Mouse (Mus musculus) adrenal gland, postnatal 25 days (tissue): Measurements from ENCODE around the gene Tmem151a. TPM values are rescaled to one million over a fixed set of nuclear protein-coding genes. Genes with fewer than 3 reads are reported as not detected.
A peak's percentile ranks its signal among the peaks of the same experiment; 100 is the strongest.

Source experiments
- DNase-seq: peaks from one replicate; pipeline ENCODE4 v3.0.0; 2021; ENCODE audit warnings: mixed read lengths
- total RNA-seq: library from RNA; stranded (reverse); gene quantifications from 2 replicates; pipeline ENCODE4 v1.2.3, GENCODE M21; 2021

Gene Tmem151a
- total RNA-seq, 1 experiment from 2014 or later = 1.3 TPM

DNA sequence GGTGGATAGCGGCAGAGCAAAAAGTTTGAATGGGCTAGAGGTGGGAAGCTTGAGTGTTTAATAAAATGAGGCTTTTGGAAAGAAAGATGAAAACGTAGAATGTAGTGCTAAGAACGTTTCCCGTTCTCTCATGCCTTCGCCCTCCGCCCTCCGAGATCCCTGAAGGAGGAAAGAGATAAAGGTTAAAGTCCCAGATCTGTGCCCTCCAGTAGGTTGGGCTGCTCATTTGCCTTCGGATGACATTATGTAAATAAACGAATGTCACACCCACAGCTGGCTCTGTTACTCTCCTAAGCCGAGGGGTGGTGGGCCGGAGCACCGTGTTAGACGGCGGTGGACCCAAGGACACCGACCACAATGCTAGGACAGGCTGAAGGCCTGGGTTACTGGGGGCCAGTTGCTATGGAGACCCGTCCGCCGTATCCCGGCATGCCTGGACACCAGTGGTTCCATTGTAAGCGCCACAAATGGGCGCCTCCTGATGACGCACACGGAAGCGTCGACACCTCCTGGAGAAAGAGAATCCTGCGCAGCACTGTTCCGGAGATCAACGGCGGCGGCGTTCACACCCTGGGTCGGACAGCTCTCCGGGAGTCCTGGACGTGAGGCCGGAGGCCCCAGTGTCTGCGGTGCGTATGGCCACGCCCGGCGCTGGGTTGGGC, 44.3 kb downstream of the Tmem151a start, which contains the start of gene Brms1:
Brms1 (plus strand) TSS at position 493 of the 662 bp plus-strand sequence.
- DNase-seq = peak; percentile 89

DNA sequence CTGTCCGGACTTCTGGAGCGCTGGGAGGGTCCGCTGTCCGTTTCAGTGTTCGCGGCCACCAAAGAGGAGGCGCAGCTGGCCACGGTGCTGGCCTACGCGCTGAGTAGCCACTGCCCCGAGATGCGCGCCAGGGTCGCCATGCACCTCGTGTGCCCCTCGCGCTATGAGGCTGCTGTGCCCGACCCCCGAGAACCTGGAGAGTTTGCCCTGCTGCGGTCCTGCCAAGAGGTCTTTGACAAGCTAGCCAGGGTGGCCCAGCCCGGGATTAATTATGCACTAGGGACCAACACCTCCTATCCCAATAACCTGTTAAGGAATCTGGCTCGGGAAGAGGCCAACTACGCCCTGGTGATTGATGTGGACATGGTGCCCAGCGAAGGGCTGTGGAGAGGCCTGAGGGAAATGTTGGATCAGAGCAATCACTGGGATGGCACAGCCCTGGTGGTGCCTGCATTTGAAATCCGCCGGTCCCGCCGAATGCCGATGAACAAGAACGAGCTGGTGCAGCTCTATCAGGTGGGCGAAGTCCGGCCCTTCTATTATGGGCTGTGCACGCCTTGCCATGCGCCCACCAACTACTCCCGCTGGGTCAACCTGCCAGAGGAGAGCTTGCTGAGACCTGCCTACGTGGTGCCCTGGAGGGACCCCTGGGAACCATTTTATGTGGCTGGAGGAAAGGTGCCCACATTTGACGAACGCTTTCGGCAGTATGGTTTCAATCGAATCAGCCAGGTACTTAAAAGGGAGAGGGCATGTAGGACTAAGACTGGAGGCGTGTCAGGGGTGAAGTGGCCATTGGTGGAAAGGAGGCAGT, 45.8 kb downstream of the Tmem151a start:
- no peak for DNase-seq

DNA sequence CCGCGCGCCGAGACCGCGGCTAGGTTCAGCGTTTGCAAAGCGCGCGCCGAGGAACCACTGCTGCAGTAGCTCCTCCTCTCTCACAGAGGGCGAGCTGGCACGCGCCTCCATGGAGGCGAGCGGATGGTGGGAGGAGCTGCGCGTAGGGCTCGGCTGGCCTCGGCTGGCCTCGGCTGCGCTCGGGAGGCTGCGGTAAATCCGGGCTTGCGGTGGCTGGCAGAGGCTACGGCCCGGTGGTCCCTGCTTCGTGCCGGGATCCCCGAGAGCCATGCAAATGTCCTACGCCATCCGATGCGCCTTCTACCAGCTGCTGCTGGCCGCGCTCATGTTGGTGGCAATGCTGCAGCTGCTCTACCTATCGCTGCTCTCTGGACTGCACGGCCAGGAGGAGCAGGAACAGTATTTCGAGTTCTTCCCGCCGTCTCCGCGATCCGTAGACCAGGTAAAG, 46.6 kb downstream of the Tmem151a start, which contains the start of the genes B4gat1 and AC124502.3:
B4gat1 (plus strand) TSS at position 118 of the 448 bp plus-strand sequence.
AC124502.3 (plus strand) TSS at position 183 of the 448 bp plus-strand sequence.
- peak; percentile 90 for DNase-seq

DNA sequence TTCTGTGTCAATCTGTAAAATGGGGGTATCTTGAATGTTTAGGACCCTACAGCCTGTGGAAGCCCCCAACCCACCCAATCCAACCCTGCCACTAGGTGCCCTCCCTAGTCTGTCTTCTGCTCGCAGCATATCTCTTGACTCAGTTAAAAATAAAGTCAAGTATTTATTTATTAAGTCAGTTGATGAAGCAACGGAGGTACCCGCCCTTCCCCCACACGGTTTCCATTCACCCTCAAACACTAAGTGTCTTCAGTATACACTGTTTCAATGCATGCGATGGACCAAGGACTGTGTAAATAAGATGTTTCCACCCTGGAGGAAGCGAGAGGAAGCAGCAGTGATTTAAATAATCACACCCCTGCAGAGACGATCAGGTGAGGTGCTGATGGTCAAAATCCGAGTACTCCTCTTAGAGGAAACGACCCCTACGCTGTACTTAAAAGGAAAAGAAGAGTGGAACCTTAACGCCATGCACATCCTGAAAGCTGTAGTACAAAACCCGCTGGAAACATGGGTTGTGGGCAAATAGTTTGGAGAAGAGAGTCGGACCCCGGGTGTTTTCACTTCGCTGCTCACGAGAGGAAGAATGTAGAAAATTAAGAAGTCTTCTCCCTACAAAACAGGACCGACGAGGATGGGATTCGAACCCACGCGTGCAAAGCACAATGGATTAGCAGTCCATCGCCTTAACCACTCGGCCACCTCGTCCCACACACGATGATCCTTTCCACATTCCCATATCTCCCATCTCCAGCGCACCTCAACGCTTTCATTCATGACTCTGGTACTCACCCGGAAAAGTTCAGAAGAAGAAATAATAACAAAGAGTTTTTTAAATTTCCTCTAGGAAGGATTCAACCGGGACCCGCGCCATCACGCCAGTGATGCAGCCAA, 47.4 kb downstream of the Tmem151a start:
- peak; percentile 79 for DNase-seq

DNA sequence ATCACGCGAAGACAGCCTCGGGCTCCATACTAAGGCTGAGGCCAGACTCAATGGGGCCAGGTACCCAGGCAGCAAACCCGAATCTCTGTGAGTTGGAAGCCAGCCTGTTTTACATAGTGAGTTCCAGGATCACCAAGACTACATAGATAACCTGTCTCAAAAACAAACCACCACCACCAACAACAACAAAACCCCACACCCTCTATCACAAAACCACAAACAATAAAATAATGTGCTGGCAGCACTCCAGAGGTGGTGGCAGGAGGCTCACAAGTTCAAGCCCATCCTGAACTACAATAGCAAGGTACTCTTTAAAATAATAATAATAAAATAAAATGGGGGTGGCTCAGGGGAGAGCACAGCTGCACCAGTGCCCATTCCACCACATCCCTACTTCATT, 48.8 kb downstream of the Tmem151a start:
- DNase-seq = no peak

DNA sequence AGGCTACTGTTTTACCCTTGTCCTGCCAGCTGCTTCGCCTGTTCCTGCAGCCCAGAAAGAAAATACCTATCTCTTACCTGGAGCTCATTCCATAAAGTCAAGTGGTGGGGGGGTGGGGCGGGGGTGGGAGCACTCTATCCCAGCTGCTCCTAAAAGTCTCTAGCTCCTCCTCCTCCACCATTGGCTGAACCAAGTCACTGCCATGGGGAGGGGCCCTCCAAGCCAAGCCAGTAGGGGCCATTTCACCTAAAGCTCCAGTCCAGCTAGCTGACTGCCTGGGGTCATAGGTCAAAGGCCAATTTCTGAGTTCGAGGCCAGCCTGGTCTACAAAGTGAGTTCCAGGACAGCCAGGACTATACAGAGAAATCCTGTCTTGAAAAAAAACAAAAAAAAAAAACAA, 52.6 kb downstream of the Tmem151a start:
- no peak for DNase-seq

DNA sequence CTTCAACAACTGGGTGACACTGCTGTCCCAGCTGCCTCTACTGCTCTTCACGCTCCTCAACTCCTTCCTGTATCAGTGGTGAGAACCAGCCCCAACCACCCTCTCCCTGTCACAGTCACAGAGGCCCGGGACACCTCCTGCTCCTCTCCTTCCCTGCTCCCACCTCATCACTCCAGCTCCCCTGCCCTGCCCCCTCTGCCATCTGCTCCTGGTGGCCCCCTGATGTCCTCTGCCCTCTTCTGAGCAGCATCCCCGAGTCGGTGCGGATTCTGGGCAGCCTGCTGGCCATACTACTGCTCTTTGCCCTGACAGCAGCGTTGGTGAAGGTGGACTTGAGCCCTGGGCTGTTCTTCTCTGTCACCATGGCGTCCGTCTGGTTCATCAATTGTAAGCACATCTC, 59.2 kb downstream of the Tmem151a start:
- no peak for DNase-seq

DNA sequence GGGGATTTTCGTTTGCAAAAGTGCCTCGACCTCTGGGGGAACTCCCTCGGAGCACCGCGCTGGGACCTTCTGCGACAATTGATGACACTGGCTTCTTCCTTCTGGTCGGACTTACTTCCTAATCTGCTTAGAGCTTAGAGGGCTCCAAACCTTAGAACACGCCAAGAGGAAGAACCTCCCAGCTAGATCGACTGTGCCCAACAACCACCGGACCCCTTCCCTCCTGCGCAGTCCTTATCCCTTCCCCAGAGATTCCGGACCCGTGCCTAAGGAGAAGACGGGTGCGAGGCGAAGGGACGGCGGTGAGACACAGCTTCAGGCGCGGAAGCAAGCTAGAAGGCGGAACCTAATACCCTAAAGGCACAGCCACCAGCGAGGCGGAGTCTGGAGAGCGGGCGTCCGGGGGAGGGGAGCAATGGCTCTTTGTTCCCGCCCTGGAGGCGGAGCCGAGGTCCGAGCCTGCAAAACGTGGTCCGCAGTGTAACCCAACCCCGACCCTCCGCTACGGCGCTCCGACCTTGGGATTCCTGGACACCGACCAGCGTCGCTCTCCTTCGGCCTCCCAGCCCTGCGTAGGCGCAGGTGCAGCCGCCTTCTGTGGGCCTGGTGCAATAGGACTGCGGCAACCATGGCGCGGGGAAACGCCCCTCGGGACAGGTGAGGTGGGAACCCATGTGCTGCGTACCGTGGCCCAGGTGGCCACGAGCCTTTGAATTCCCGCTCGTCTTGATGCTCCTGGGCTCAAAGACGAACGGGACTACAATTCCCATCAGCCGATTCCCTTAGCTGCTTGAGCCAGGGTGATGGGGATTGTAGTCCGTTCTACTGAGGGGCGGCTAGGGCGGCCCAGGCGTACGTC, 61.5 kb downstream of the Tmem151a start, which contains the start of gene Slc29a2:
Slc29a2 (plus strand) TSS at position 240 of the 859 bp plus-strand sequence.
- peak; percentile 93 for DNase-seq

DNA sequence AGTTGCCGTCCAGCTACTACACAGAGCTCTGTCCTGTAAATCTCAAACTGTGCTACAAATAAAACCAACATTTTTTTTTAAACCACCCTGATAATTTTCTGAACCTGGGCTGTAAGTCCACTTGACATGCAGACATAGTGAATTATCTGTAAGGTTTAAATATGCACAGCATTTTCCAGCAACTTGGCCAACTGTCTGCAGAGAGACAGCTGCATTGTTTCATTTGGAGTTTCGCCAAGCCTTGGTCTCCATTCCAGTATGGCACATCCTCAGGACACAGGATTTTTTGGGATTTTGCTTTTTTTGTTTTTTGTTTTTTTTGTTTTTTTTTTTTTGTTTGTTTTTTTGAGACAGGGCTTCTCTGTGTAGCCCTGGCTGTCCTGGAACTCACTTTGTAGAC, 63.9 kb downstream of the Tmem151a start:
- DNase-seq = no peak

Other genes with a start within 250 kb of the Tmem151a start
- gene Ccs, start 246.2 kb downstream of the Tmem151a start, total RNA-seq = 107 and 128 TPM in 2 replicates
- gene Ccdc87, start 246.2 kb downstream of the Tmem151a start, total RNA-seq = 0.15 TPM in 1 of 2 replicates, not detected in the other
- 361 and 398 TPM in 2 replicates for gene Ctsf, start 230.4 kb downstream of the Tmem151a start, total RNA-seq
- 0.58 and 0.71 TPM in 2 replicates for gene Actn3, start 207.6 kb downstream of the Tmem151a start, total RNA-seq
- 21.0 and 23.3 TPM in 2 replicates for gene Zdhhc24, start 206.9 kb downstream of the Tmem151a start, total RNA-seq
- gene Bbs1, start 178.9 kb downstream of the Tmem151a start, total RNA-seq = 8.4 and 12.3 TPM in 2 replicates
- 102 and 126 TPM in 2 replicates for gene Dpp3, start 157.2 kb downstream of the Tmem151a start, total RNA-seq
- gene Peli3, start 142.4 kb downstream of the Tmem151a start, total RNA-seq = 8.4 and 11.4 TPM in 2 replicates
- gene Mrpl11, start 123.4 kb downstream of the Tmem151a start, total RNA-seq = 51.7 and 51.8 TPM in 2 replicates
- 0.33 and 0.43 TPM in 2 replicates for gene Npas4, start 95.2 kb downstream of the Tmem151a start, total RNA-seq
- 4.9 and 5.0 TPM in 2 replicates for gene Slc29a2, start 61.7 kb downstream of the Tmem151a start, total RNA-seq
- 16.3 and 41.8 TPM in 2 replicates for gene B4gat1, start 46.7 kb downstream of the Tmem151a start, total RNA-seq
- gene AC124502.3, start 46.6 kb downstream of the Tmem151a start, total RNA-seq = 1.7 and 9.8 TPM in 2 replicates
- 21.6 and 32.0 TPM in 2 replicates for gene Brms1, start 44.2 kb downstream of the Tmem151a start, total RNA-seq
- 5.9 and 6.0 TPM in 2 replicates for gene Rin1, start 35.0 kb downstream of the Tmem151a start, total RNA-seq
- 10.0 and 12.7 TPM in 2 replicates for gene Cd248, start 17.5 kb downstream of the Tmem151a start, total RNA-seq
- 62.7 and 68.2 TPM in 2 replicates for gene Yif1a, start 3.0 kb upstream of the Tmem151a start, total RNA-seq
- 1.1 and 2.7 TPM in 2 replicates for gene Cnih2, start 13.0 kb upstream of the Tmem151a start, total RNA-seq
- gene Rab1b, start 21.5 kb upstream of the Tmem151a start, total RNA-seq = 165 and 186 TPM in 2 replicates
- gene Klc2, start 33.0 kb upstream of the Tmem151a start, total RNA-seq = 47.3 and 54.2 TPM in 2 replicates
- gene Pacs1, start 187.6 kb upstream of the Tmem151a start, total RNA-seq = 18.0 and 26.9 TPM in 2 replicates
- 175 and 194 TPM in 2 replicates for gene Sf3b2, start 209.9 kb upstream of the Tmem151a start, total RNA-seq
- not detected in 2 replicates for gene Gal3st3, start 212.8 kb upstream of the Tmem151a start, total RNA-seq